Mouse (Mus musculus): Measurements from ENCODE around the gene Prlh. TPM values are rescaled to one million over a fixed set of nuclear protein-coding genes. Genes with fewer than 3 reads are reported as not detected.

Prlh gene
- polyA plus RNA-seq, 1 experiment = not detected

- H3K4me3 ChIP-seq = no peak overlapping the region
- no peak overlapping the region for H3K4me2 ChIP-seq (ENCODE audit: low read depth)
- no peaks in the 10 kb centered on the region for H3K36me3 ChIP-seq (ENCODE audit: control insufficient read depth, insufficient read depth)
- no peak overlapping the region for H3ac ChIP-seq (ENCODE audit: control insufficient read depth, insufficient read length)
- H3K79me2 ChIP-seq (ENCODE audit: control insufficient read depth, insufficient read depth) = no peaks in the 10 kb centered on the region
- TF ChIP-seq POLR2A (IDR thresholded peaks at IDR 0.05; ENCODE audit: insufficient read length, low read depth) (no peak), TCF12 (IDR thresholded peaks at IDR 0.05; ENCODE audit: insufficient read depth, poor library complexity, severe bottlenecking) (no peak), POLR2AphosphoS2 (IDR thresholded peaks at IDR 0.05; ENCODE audit: insufficient read length, low read depth) (no peak), TCF3 (IDR thresholded peaks at IDR 0.05; ENCODE audit: insufficient read length, low read depth) (no peak), USF1 (IDR thresholded peaks at IDR 0.05; ENCODE audit: low read depth) (no peak), SRF (IDR thresholded peaks at IDR 0.05; ENCODE audit: control insufficient read depth, insufficient read length, low read depth) (no peak), MYOG (IDR thresholded peaks at IDR 0.05; ENCODE audit: control insufficient read depth in 1 of 3, insufficient read depth in 1 of 3, insufficient read length in 2 of 3, low read depth in 2 of 3) (no peak), MYOD1 (IDR thresholded peaks at IDR 0.05; ENCODE audit: control insufficient read depth in 1 of 3, insufficient read length in 2 of 3, low read depth in 2 of 3) (no peak), E2F4 (IDR thresholded peaks at IDR 0.05; ENCODE audit: insufficient read depth) (no peak), MAX (IDR thresholded peaks at IDR 0.05; ENCODE audit: low read depth) (no peak), REST (IDR thresholded peaks at IDR 0.05; ENCODE audit: insufficient read depth, insufficient read length) (no peak), CEBPB (IDR thresholded peaks at IDR 0.05; ENCODE audit: insufficient read depth, poor library complexity, severe bottlenecking) (no peak)
- peaks cover 5% of the 10 kb centered on the region for H3K27me3 ChIP-seq (ENCODE audit: control insufficient read depth, insufficient read depth, insufficient read length)
Observed at GRCm38 (mm10) chr1:90949309-90949708, 3.6 kb upstream of the Prlh start.

GRCm38 (mm10) chr1:90951670-90952069, 1.2 kb upstream of the Prlh start:
- Histone ChIP-seq H3K36me3 (ENCODE audit: control insufficient read depth, insufficient read depth) (no peaks in the 10 kb centered on the region), H3K79me2 (ENCODE audit: control insufficient read depth, insufficient read depth) (no peaks in the 10 kb centered on the region), H3K4me3 (no peak overlapping the region), H3K4me2 (ENCODE audit: low read depth) (no peak overlapping the region), H3K27me3 (ENCODE audit: control insufficient read depth, insufficient read depth, insufficient read length) (peaks cover 5% of the 10 kb centered on the region), H3ac (ENCODE audit: control insufficient read depth, insufficient read length) (no peak overlapping the region)
- TF ChIP-seq MYOD1 (IDR thresholded peaks at IDR 0.05; ENCODE audit: control insufficient read depth in 1 of 3, insufficient read length in 2 of 3, low read depth in 2 of 3) (no peak), POLR2A (IDR thresholded peaks at IDR 0.05; ENCODE audit: insufficient read length, low read depth) (no peak), REST (IDR thresholded peaks at IDR 0.05; ENCODE audit: insufficient read depth, insufficient read length) (no peak), TCF12 (IDR thresholded peaks at IDR 0.05; ENCODE audit: insufficient read depth, poor library complexity, severe bottlenecking) (no peak), MAX (IDR thresholded peaks at IDR 0.05; ENCODE audit: low read depth) (no peak), POLR2AphosphoS2 (IDR thresholded peaks at IDR 0.05; ENCODE audit: insufficient read length, low read depth) (no peak), TCF3 (IDR thresholded peaks at IDR 0.05; ENCODE audit: insufficient read length, low read depth) (no peak), USF1 (IDR thresholded peaks at IDR 0.05; ENCODE audit: low read depth) (no peak), SRF (IDR thresholded peaks at IDR 0.05; ENCODE audit: control insufficient read depth, insufficient read length, low read depth) (no peak), MYOG (IDR thresholded peaks at IDR 0.05; ENCODE audit: control insufficient read depth in 1 of 3, insufficient read depth in 1 of 3, insufficient read length in 2 of 3, low read depth in 2 of 3) (no peak), E2F4 (IDR thresholded peaks at IDR 0.05; ENCODE audit: insufficient read depth) (no peak), CEBPB (IDR thresholded peaks at IDR 0.05; ENCODE audit: insufficient read depth, poor library complexity, severe bottlenecking) (no peak)

GRCm38 (mm10) chr1:90953688-90954087, 780 bp downstream of the Prlh start:
- no peak overlapping the region for H3K4me3 ChIP-seq
- H3K4me2 ChIP-seq (ENCODE audit: low read depth) = no peak overlapping the region
- H3ac ChIP-seq (ENCODE audit: control insufficient read depth, insufficient read length) = no peak overlapping the region
- TF ChIP-seq POLR2A (IDR thresholded peaks at IDR 0.05; ENCODE audit: insufficient read length, low read depth) (no peak), MYOG (IDR thresholded peaks at IDR 0.05; ENCODE audit: control insufficient read depth in 1 of 3, insufficient read depth in 1 of 3, insufficient read length in 2 of 3, low read depth in 2 of 3) (no peak), MYOD1 (IDR thresholded peaks at IDR 0.05; ENCODE audit: control insufficient read depth in 1 of 3, insufficient read length in 2 of 3, low read depth in 2 of 3) (no peak), TCF3 (IDR thresholded peaks at IDR 0.05; ENCODE audit: insufficient read length, low read depth) (no peak), MAX (IDR thresholded peaks at IDR 0.05; ENCODE audit: low read depth) (no peak), POLR2AphosphoS2 (IDR thresholded peaks at IDR 0.05; ENCODE audit: insufficient read length, low read depth) (no peak), REST (IDR thresholded peaks at IDR 0.05; ENCODE audit: insufficient read depth, insufficient read length) (no peak), SRF (IDR thresholded peaks at IDR 0.05; ENCODE audit: control insufficient read depth, insufficient read length, low read depth) (no peak), USF1 (IDR thresholded peaks at IDR 0.05; ENCODE audit: low read depth) (no peak), TCF12 (IDR thresholded peaks at IDR 0.05; ENCODE audit: insufficient read depth, poor library complexity, severe bottlenecking) (no peak), CEBPB (IDR thresholded peaks at IDR 0.05; ENCODE audit: insufficient read depth, poor library complexity, severe bottlenecking) (no peak), E2F4 (IDR thresholded peaks at IDR 0.05; ENCODE audit: insufficient read depth) (no peak)
- no peaks in the 10 kb centered on the region for H3K36me3 ChIP-seq (ENCODE audit: control insufficient read depth, insufficient read depth)
- H3K79me2 ChIP-seq (ENCODE audit: control insufficient read depth, insufficient read depth) = no peaks in the 10 kb centered on the region
- peaks cover 13% of the 10 kb centered on the region for H3K27me3 ChIP-seq (ENCODE audit: control insufficient read depth, insufficient read depth, insufficient read length)

GRCm38 (mm10) chr1:90956245-90957096, 3.6 kb downstream of the Prlh start:
- Histone ChIP-seq H3K36me3 (ENCODE audit: control insufficient read depth, insufficient read depth) (no peaks in the 10 kb centered on the region), H3K27me3 (ENCODE audit: control insufficient read depth, insufficient read depth, insufficient read length) (peaks cover 34% of the 10 kb centered on the region), H3K79me2 (ENCODE audit: control insufficient read depth, insufficient read depth) (no peaks in the 10 kb centered on the region), H3K4me2 (ENCODE audit: low read depth) (no peak overlapping the region), H3K4me3 (no peak overlapping the region), H3ac (ENCODE audit: control insufficient read depth, insufficient read length) (no peak overlapping the region)
- TF ChIP-seq TCF12 (IDR thresholded peaks at IDR 0.05; ENCODE audit: insufficient read depth, poor library complexity, severe bottlenecking) (no peak), MYOD1 (IDR thresholded peaks at IDR 0.05; ENCODE audit: control insufficient read depth in 1 of 3, insufficient read length in 2 of 3, low read depth in 2 of 3) (no peak), SRF (IDR thresholded peaks at IDR 0.05; ENCODE audit: control insufficient read depth, insufficient read length, low read depth) (no peak), MYOG (IDR thresholded peaks at IDR 0.05; ENCODE audit: control insufficient read depth in 1 of 3, insufficient read depth in 1 of 3, insufficient read length in 2 of 3, low read depth in 2 of 3) (no peak), REST (IDR thresholded peaks at IDR 0.05; ENCODE audit: insufficient read depth, insufficient read length) (no peak), POLR2AphosphoS2 (IDR thresholded peaks at IDR 0.05; ENCODE audit: insufficient read length, low read depth) (no peak), USF1 (IDR thresholded peaks at IDR 0.05; ENCODE audit: low read depth) (no peak), MAX (IDR thresholded peaks at IDR 0.05; ENCODE audit: low read depth) (no peak), TCF3 (IDR thresholded peaks at IDR 0.05; ENCODE audit: insufficient read length, low read depth) (no peak), E2F4 (IDR thresholded peaks at IDR 0.05; ENCODE audit: insufficient read depth) (no peak), CEBPB (IDR thresholded peaks at IDR 0.05; ENCODE audit: insufficient read depth, poor library complexity, severe bottlenecking) (no peak), POLR2A (IDR thresholded peaks at IDR 0.05; ENCODE audit: insufficient read length, low read depth) (no peak)
